Mouse (Mus musculus) neural tube, embryonic 12.5 days (tissue): ENCODE measurements around the gene Zfp503. TPM values are rescaled to one million over a fixed set of nuclear protein-coding genes. Genes with fewer than 3 reads are reported as not detected.

Experiments used
- ATAC-seq: fragments of 200-750 bp; cut with Nextera tagmentation; 2 replicates; pipeline ENCODE4 v1.8.0; 2017; ENCODE audit warnings: low read depth, mild to moderate bottlenecking, moderate TSS enrichment, moderate library complexity; ENCODE audit not compliant: low FRiP score
- H3K27ac ChIP-seq: fragments of 300-500 bp; sonication (generic); 2 replicates; pipeline ENCODE4 v1.5.1; 2016
- H3K27me3 ChIP-seq: fragments of 300-500 bp; sonication (generic); replicated peaks from 2 replicates; pipeline ENCODE4 v1.6.1; 2016; ENCODE audit warnings: mild to moderate bottlenecking
- H3K36me3 ChIP-seq: fragments of 300-500 bp; sonication (generic); 2 replicates; pipeline ENCODE4 v1.6.1; 2016; ENCODE audit warnings: mild to moderate bottlenecking
- H3K4me1 ChIP-seq: fragments of 300-500 bp; sonication (generic); 2 replicates; pipeline ENCODE4 v1.6.1; 2016
- H3K4me2 ChIP-seq: fragments of 300-500 bp; sonication (generic); replicated peaks from 2 replicates; pipeline ENCODE4 v1.6.1; 2016; ENCODE audit warnings: mild to moderate bottlenecking
- H3K4me3 ChIP-seq: fragments of 300-500 bp; sonication (generic); 2 replicates; pipeline ENCODE4 v1.5.1; 2016
- H3K9ac ChIP-seq: fragments of 300-500 bp; sonication (generic); 2 replicates; pipeline ENCODE4 v1.6.1; 2016; ENCODE audit warnings: mild to moderate bottlenecking
- H3K9me3 ChIP-seq: fragments of 300-500 bp; sonication (generic); 2 replicates; pipeline ENCODE4 v1.6.1; 2016; ENCODE audit warnings: mild to moderate bottlenecking
- WGBS: fragments of 180-500 bp; shearing (Covaris S2); methylation state at CpG from one replicate; pipeline ENCODE4 v1.1.7; 2016; 5-methylcytosine and 5-hydroxymethylcytosine counted together
- microRNA-seq: library from miRNA; unstranded; fragments of <30 nt; microRNA quantifications from one replicate; pipeline ENCODE4, GENCODE M21; 2017
- polyA plus RNA-seq: library from polyadenylated mRNA; unstranded; fragments of >200 nt; fragmentation: Nextera tagmentation; extraction: Ambion mirVana; gene quantifications from 2 replicates; pipeline ENCODE4 v1.2.1, GENCODE M21; 2016

Gene Zfp503
- polyA plus RNA-seq, 1 experiment from 2014 or later, result 44.1 TPM

- H3K4me3 ChIP-seq, result no peak overlapping the region
- 57% methylated on average over 10 of the region's 10 CpGs for WGBS
- H3K36me3 ChIP-seq, result no peaks in the 10 kb centered on the region
- no peak overlapping the region for H3K9ac ChIP-seq
- no peaks in the 10 kb centered on the region for H3K27me3 ChIP-seq
- no peak overlapping the region for H3K4me2 ChIP-seq
- no peaks in the 10 kb centered on the region for H3K4me1 ChIP-seq
- H3K9me3 ChIP-seq, result no peaks in the 10 kb centered on the region
- no peak for ATAC-seq
- H3K27ac ChIP-seq, result no peak overlapping the region
Measured at GRCm38 (mm10) chr14:21951896-21952523, 37.4 kb downstream of the Zfp503 start.

GRCm38 (mm10) chr14:21944946-21945345 lies 44.5 kb downstream of the Zfp503 start:
- no peaks in the 10 kb centered on the region for H3K36me3 ChIP-seq
- no peak overlapping the region for H3K4me3 ChIP-seq
- no peak overlapping the region for H3K27ac ChIP-seq
- no peaks in the 10 kb centered on the region for H3K4me1 ChIP-seq
- WGBS, result 88% methylated on average over 9 of the region's 9 CpGs
- H3K9me3 ChIP-seq, result no peaks in the 10 kb centered on the region
- no peak overlapping the region for H3K9ac ChIP-seq
- H3K27me3 ChIP-seq, result no peaks in the 10 kb centered on the region
- no peak overlapping the region for H3K4me2 ChIP-seq
- ATAC-seq, result no peak

- H3K9ac ChIP-seq, result no peak overlapping the region
- H3K4me3 ChIP-seq, result no peak overlapping the region
- H3K27me3 ChIP-seq, result no peaks in the 10 kb centered on the region
- H3K27ac ChIP-seq, result no peak overlapping the region
- H3K36me3 ChIP-seq, result no peaks in the 10 kb centered on the region
- 76% methylated on average over 2 of the region's 2 CpGs for WGBS
- no peak overlapping the region for H3K4me2 ChIP-seq
- no peaks in the 10 kb centered on the region for H3K9me3 ChIP-seq
- ATAC-seq, result no peak
- no peaks in the 10 kb centered on the region for H3K4me1 ChIP-seq
Measured at GRCm38 (mm10) chr14:21941581-21941980, 47.8 kb downstream of the Zfp503 start.

- Histone ChIP-seq H3K9me3 (no peaks in the 10 kb centered on the region), H3K4me2 (no peak overlapping the region), H3K27me3 (no peaks in the 10 kb centered on the region), H3K4me1 (no peaks in the 10 kb centered on the region), H3K36me3 (no peaks in the 10 kb centered on the region), H3K9ac (no peak overlapping the region), H3K27ac (no peak overlapping the region), H3K4me3 (no peak overlapping the region)
- ATAC-seq, result no peak
- 94% methylated on average over 2 of the region's 2 CpGs for WGBS
Measured at GRCm38 (mm10) chr14:21937116-21937515, 52.3 kb downstream of the Zfp503 start.

- ATAC-seq, result no peak
- H3K4me2 ChIP-seq, result no peak overlapping the region
- no peak overlapping the region for H3K27ac ChIP-seq
- WGBS, result 81% methylated on average over 6 of the region's 6 CpGs
- H3K9me3 ChIP-seq, result no peaks in the 10 kb centered on the region
- H3K4me1 ChIP-seq, result no peaks in the 10 kb centered on the region
- no peak overlapping the region for H3K4me3 ChIP-seq
- no peaks in the 10 kb centered on the region for H3K36me3 ChIP-seq
- H3K9ac ChIP-seq, result no peak overlapping the region
- H3K27me3 ChIP-seq, result no peaks in the 10 kb centered on the region
Measured at GRCm38 (mm10) chr14:21936102-21936630, 53.2 kb downstream of the Zfp503 start.

Small RNA genes within 50 kb of the gene (microRNA-seq; reads per million reads assigned to microRNA genes)
- not detected for gene Gm27532

Other genes with a start within 250 kb of the Zfp503 start
- 14.6 and 15.2 TPM in 2 replicates for gene Samd8, start 239.1 kb downstream of the Zfp503 start, polyA plus RNA-seq
- 0.30 TPM in 1 of 2 replicates, not detected in the other for gene Dusp13, start 238.4 kb downstream of the Zfp503 start, polyA plus RNA-seq
- 258 and 269 TPM in 2 replicates for gene Vdac2, start 164.4 kb downstream of the Zfp503 start, polyA plus RNA-seq
- gene Comtd1, start 140.6 kb downstream of the Zfp503 start, polyA plus RNA-seq, result 15.0 and 19.6 TPM in 2 replicates
- gene Lrmda, start 30.1 kb upstream of the Zfp503 start, polyA plus RNA-seq, result 0.33 and 0.40 TPM in 2 replicates